Comparison of ENCODE assay signal across 9 mouse cellular contexts in the genomic region with DNA sequence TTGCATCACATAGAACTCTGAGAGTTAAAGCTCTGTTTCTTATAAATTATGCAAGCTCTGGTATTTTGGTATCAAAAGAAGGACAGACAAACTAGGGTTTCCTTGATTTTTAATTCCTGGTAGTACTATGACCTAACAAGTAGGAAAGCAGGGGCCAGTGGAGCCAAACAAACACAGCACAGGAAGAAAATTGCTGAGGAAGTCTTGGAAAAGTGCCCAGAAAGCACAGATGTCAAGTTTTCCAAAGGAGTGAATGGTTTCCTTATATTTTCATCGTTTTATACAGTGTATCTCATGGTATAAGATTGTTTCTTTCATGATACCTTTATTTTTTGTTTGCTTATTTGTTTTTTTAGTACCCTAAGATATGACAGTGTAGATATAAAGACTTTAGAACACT.
A peak's percentile ranks its signal among the peaks of the same experiment; 100 is the strongest.
DNase-seq lines count a peak whose midpoint lies in the region; ATAC-seq and TF ChIP-seq lines count a peak whose summit lies in the region.
"Had no signal": no experiment of that assay in that cellular context is flagged by ENCODE, and none has a peak within 500 bp of the region (broad histone marks: within the 10 kb centered on the region; RNA-seq: fewer than 3 reads in every experiment).

No protein-coding gene starts in this region.

- no peak for ATAC-seq in liver, embryonic 11.5 days (replicated peaks; ENCODE audit: low FRiP score)
- no peak for ATAC-seq in neural tube, embryonic 15.5 days (ENCODE audit: low FRiP score)

- H3K4me1 ChIP-seq in liver, adult 2 months (ENCODE audit: control insufficient read depth, insufficient read depth, low read length) = no peaks in the 10 kb centered on the region; the same call in 1 of the 2 replicates
- no peaks in the 10 kb centered on the region for H3K4me1 ChIP-seq in liver, embryonic 11.5 days (replicated peaks; ENCODE audit: control insufficient read depth, insufficient read depth, low read length)
- H3K4me1 ChIP-seq in neural tube, embryonic 15.5 days = no peaks in the 10 kb centered on the region
- H3K4me1 ChIP-seq: kidney, embryonic 15.5 days; limb, embryonic 12.5 days had no signal

- no peak for TF ChIP-seq CTCF in liver, adult 2 months (IDR thresholded peaks at IDR 0.05; ENCODE audit: low read depth, low read length)

- no peak for TF ChIP-seq POLR2A in liver, adult 2 months (IDR thresholded peaks at IDR 0.05; ENCODE audit: extremely low read depth, insufficient read depth, low read length)

- H3K9ac ChIP-seq in liver, adult 2 months (ENCODE audit: low read depth, low read length) = no peak overlapping the region
- H3K9ac ChIP-seq in liver, embryonic 11.5 days (ENCODE audit: low read depth, low read length) = no peak overlapping the region
- H3K9ac ChIP-seq in neural tube, embryonic 15.5 days (replicated peaks) = no peak overlapping the region
- H3K9ac ChIP-seq: kidney, embryonic 15.5 days; limb, embryonic 12.5 days had no signal

- no peak overlapping the region for H3K27ac ChIP-seq in liver, adult 2 months (replicated peaks; ENCODE audit: insufficient read depth, low read depth, low read length)
- H3K27ac ChIP-seq in liver, embryonic 11.5 days (ENCODE audit: low read depth, low read length) = no peak overlapping the region
- H3K27ac ChIP-seq in neural tube, embryonic 15.5 days (replicated peaks) = no peak overlapping the region
- H3K27ac ChIP-seq: kidney, embryonic 15.5 days; limb, embryonic 12.5 days had no signal

- no peaks in the 10 kb centered on the region for H3K9me3 ChIP-seq in liver, embryonic 11.5 days (ENCODE audit: control insufficient read depth, low read length)
- no peaks in the 10 kb centered on the region for H3K9me3 ChIP-seq in neural tube, embryonic 15.5 days (replicated peaks)
- H3K9me3 ChIP-seq: kidney, embryonic 15.5 days; limb, embryonic 12.5 days had no signal

- no peaks in the 10 kb centered on the region for H3K36me3 ChIP-seq in liver, adult 2 months (ENCODE audit: control insufficient read depth, insufficient read depth, low read length)
- no peaks in the 10 kb centered on the region for H3K36me3 ChIP-seq in liver, embryonic 11.5 days (ENCODE audit: control insufficient read depth, insufficient read depth, low read length)
- H3K36me3 ChIP-seq in neural tube, embryonic 15.5 days = no peaks in the 10 kb centered on the region
- H3K36me3 ChIP-seq: kidney, embryonic 15.5 days; limb, embryonic 12.5 days had no signal

- H3K79me2 ChIP-seq in liver, adult 2 months (ENCODE audit: control insufficient read depth, insufficient read depth, low read length) = no peaks in the 10 kb centered on the region

- no peaks in the 10 kb centered on the region for H3K27me3 ChIP-seq in liver, adult 2 months (ENCODE audit: control insufficient read depth, insufficient read depth, low read length)
- no peaks in the 10 kb centered on the region for H3K27me3 ChIP-seq in liver, embryonic 11.5 days (replicated peaks; ENCODE audit: control insufficient read depth, insufficient read depth, low read length)
- no peaks in the 10 kb centered on the region for H3K27me3 ChIP-seq in neural tube, embryonic 15.5 days (replicated peaks)
- H3K27me3 ChIP-seq: kidney, embryonic 15.5 days; limb, embryonic 12.5 days had no signal

- peak; percentile 9 to 55 for DNase-seq in frontal cortex, postnatal 36 days (ENCODE audit: low spot score in 2 of 2)
- DNase-seq in frontal cortex, postnatal 25 days (ENCODE audit: low spot score in 2 of 2) = no peak
- peak; percentile 6 for DNase-seq in liver, adult 2 months (ENCODE audit: extremely low read depth, low read depth, low spot score)
- no peak for DNase-seq in liver, embryonic 11.5 days (ENCODE audit: low spot score)
- DNase-seq in cerebellum, adult 9-10 months = peak; percentile 2
- DNase-seq in right cerebral cortex, postnatal 14 days = peak; percentile 7

- 60% methylated on average over 1 of the region's 1 CpGs for WGBS in liver, adult 2 months
- WGBS in liver, embryonic 11.5 days = 57% methylated on average over 1 of the region's 1 CpGs
- WGBS in neural tube, embryonic 15.5 days = 56% methylated on average over 1 of the region's 1 CpGs

- no peak overlapping the region for H3K4me3 ChIP-seq in liver, adult 2 months (ENCODE audit: insufficient read depth, low read depth, low read length)
- H3K4me3 ChIP-seq in liver, embryonic 11.5 days (ENCODE audit: low read depth, low read length) = no peak overlapping the region
- no peak overlapping the region for H3K4me3 ChIP-seq in neural tube, embryonic 15.5 days (replicated peaks)
- H3K4me3 ChIP-seq: kidney, embryonic 15.5 days; limb, embryonic 12.5 days had no signal

- H3K4me2 ChIP-seq in liver, embryonic 11.5 days = no peak overlapping the region
- H3K4me2 ChIP-seq in neural tube, embryonic 15.5 days = no peak overlapping the region
- H3K4me2 ChIP-seq: kidney, embryonic 15.5 days; limb, embryonic 12.5 days had no signal

Comparison
In these comparisons a context has a peak if more than half of its experiments do, and no peak if none do; other contexts are left out.
1. DNase-seq: peak in frontal cortex, postnatal 36 days (2 of 2), liver, adult 2 months (single experiment), cerebellum, adult 9-10 months (single experiment) and right cerebral cortex, postnatal 14 days (single experiment); none in frontal cortex, postnatal 25 days (0 of 2) and liver, embryonic 11.5 days (single experiment).